Mouse (Mus musculus) heart, embryonic 13.5 days (tissue): ENCODE results near the gene Fggy. TPM values are rescaled to one million over a fixed set of nuclear protein-coding genes. Genes with fewer than 3 reads are reported as not detected.

Source experiments
- ATAC-seq: fragments of 200-750 bp; cut with Nextera tagmentation; 2 replicates; pipeline ENCODE4 v1.8.0; 2017; ENCODE audit warnings: moderate TSS enrichment; ENCODE audit not compliant: insufficient number of reproducible peaks, low FRiP score, low TSS enrichment; ENCODE audit errors: extremely low read depth
- H3K27ac ChIP-seq: fragments of 300-500 bp; sonication (generic); replicated peaks from 2 replicates; pipeline ENCODE4 v1.5.1; 2015; ENCODE audit warnings: moderate library complexity, mild to moderate bottlenecking, inconsistent platforms
- H3K27me3 ChIP-seq: fragments of 300-500 bp; sonication (generic); replicated peaks from 2 replicates; pipeline ENCODE4 v1.6.1; 2015; ENCODE audit warnings: mild to moderate bottlenecking, inconsistent platforms
- H3K36me3 ChIP-seq: fragments of 300-500 bp; sonication (generic); 2 replicates; pipeline ENCODE4 v1.6.1; 2015; ENCODE audit warnings: mild to moderate bottlenecking, inconsistent platforms
- H3K4me1 ChIP-seq: fragments of 300-500 bp; sonication (generic); 2 replicates; pipeline ENCODE4 v1.6.1; 2015; ENCODE audit warnings: inconsistent platforms
- H3K4me2 ChIP-seq: fragments of 300-500 bp; sonication (generic); 2 replicates; pipeline ENCODE4 v1.6.1; 2015; ENCODE audit warnings: inconsistent platforms, mild to moderate bottlenecking, moderate library complexity
- H3K4me3 ChIP-seq: fragments of 300-500 bp; sonication (generic); 2 replicates; pipeline ENCODE4 v1.5.1; 2015; ENCODE audit warnings: moderate library complexity, mild to moderate bottlenecking, inconsistent platforms
- H3K9ac ChIP-seq: fragments of 300-500 bp; sonication (generic); 2 replicates; pipeline ENCODE4 v1.6.1; 2015; ENCODE audit warnings: inconsistent platforms, mild to moderate bottlenecking, moderate library complexity
- H3K9me3 ChIP-seq: fragments of 300-500 bp; sonication (generic); 2 replicates; pipeline ENCODE4 v1.6.1; 2016; ENCODE audit warnings: inconsistent platforms
- WGBS: fragments of 180-500 bp; shearing (Covaris S2); methylation state at CpG from one replicate; pipeline ENCODE4 v1.1.7; 2015; ENCODE audit warnings: mixed read lengths; 5-methylcytosine and 5-hydroxymethylcytosine counted together
- polyA plus RNA-seq: library from polyadenylated mRNA; unstranded; fragments of >200 nt; fragmentation: Nextera tagmentation; extraction: Ambion mirVana; gene quantifications from 2 replicates; pipeline ENCODE4 v1.2.1, GENCODE M21; 2015

Fggy gene
- polyA plus RNA-seq, 1 experiment from 2014 or later, result 4.2 TPM

GRCm38 (mm10) chr4:95556663-95557332, 509 bp upstream of the Fggy start:
- H3K4me1 ChIP-seq, result peaks cover 26% of the 10 kb centered on the region
- peak overlapping the region; percentile 80 for H3K4me2 ChIP-seq
- no peaks in the 10 kb centered on the region for H3K36me3 ChIP-seq
- WGBS, result 38% methylated on average over 16 of the region's 16 CpGs
- peak overlapping the region; percentile 67 for H3K27ac ChIP-seq
- peak overlapping the region; percentile 56 for H3K4me3 ChIP-seq
- H3K27me3 ChIP-seq, result no peaks in the 10 kb centered on the region
- H3K9me3 ChIP-seq, result no peaks in the 10 kb centered on the region
- H3K9ac ChIP-seq, result peak overlapping the region; percentile 82
- no peak for ATAC-seq

- Histone ChIP-seq H3K9ac (no peak overlapping the region), H3K4me3 (no peak overlapping the region), H3K27me3 (no peaks in the 10 kb centered on the region), H3K27ac (peak overlapping the region; percentile 82), H3K36me3 (no peaks in the 10 kb centered on the region), H3K9me3 (no peaks in the 10 kb centered on the region), H3K4me2 (peak overlapping the region; percentile 80; the same call in 1 of the 2 replicates), H3K4me1 (peaks cover 26% of the 10 kb centered on the region)
- no peak for ATAC-seq
- 42% methylated on average over 4 of the region's 4 CpGs for WGBS
These were observed 1.1 kb downstream of the Fggy start for GRCm38 (mm10) chr4:95558271-95558888.

GRCm38 (mm10) chr4:95571621-95572020, 14.3 kb downstream of the Fggy start:
- ATAC-seq, result no peak
- Histone ChIP-seq H3K27me3 (no peaks in the 10 kb centered on the region), H3K4me3 (no peak overlapping the region), H3K9ac (no peak overlapping the region), H3K4me2 (no peak overlapping the region), H3K36me3 (no peaks in the 10 kb centered on the region), H3K9me3 (0 out of 2 replicates have a peak, but pooled peaks cover 2% of the 10 kb centered on the region), H3K4me1 (no peaks in the 10 kb centered on the region), H3K27ac (no peak overlapping the region)
- WGBS, result 62% methylated on average over 3 of the region's 3 CpGs

- no peak overlapping the region for H3K4me2 ChIP-seq
- no peak overlapping the region for H3K9ac ChIP-seq
- ATAC-seq, result no peak
- H3K27me3 ChIP-seq, result no peaks in the 10 kb centered on the region
- no peaks in the 10 kb centered on the region for H3K36me3 ChIP-seq
- no peak overlapping the region for H3K27ac ChIP-seq
- no peak overlapping the region for H3K4me3 ChIP-seq
- no peaks in the 10 kb centered on the region for H3K4me1 ChIP-seq
- H3K9me3 ChIP-seq, result 0 out of 2 replicates have a peak, but pooled peaks cover 2% of the 10 kb centered on the region
These were observed 16.4 kb downstream of the Fggy start for GRCm38 (mm10) chr4:95573704-95574103.

GRCm38 (mm10) chr4:95575411-95575911, 18.2 kb downstream of the Fggy start:
- Histone ChIP-seq H3K4me1 (no peaks in the 10 kb centered on the region), H3K27ac (no peak overlapping the region), H3K27me3 (no peaks in the 10 kb centered on the region)

GRCm38 (mm10) chr4:95579183-95579582, 21.9 kb downstream of the Fggy start:
- no peak for ATAC-seq
- H3K4me3 ChIP-seq, result no peak overlapping the region
- H3K9ac ChIP-seq, result no peak overlapping the region
- no peaks in the 10 kb centered on the region for H3K27me3 ChIP-seq
- no peak overlapping the region for H3K4me2 ChIP-seq
- no peaks in the 10 kb centered on the region for H3K4me1 ChIP-seq
- H3K36me3 ChIP-seq, result no peaks in the 10 kb centered on the region
- H3K27ac ChIP-seq, result no peak overlapping the region
- H3K9me3 ChIP-seq, result 0 out of 2 replicates have a peak, but pooled peaks cover 2% of the 10 kb centered on the region
- WGBS, result 81% methylated on average over 5 of the region's 5 CpGs

More at GRCm38 (mm10) chr4:95575411-95575911, 18.2 kb downstream of the Fggy start:
- Histone ChIP-seq H3K9ac (no peak overlapping the region), H3K9me3 (0 out of 2 replicates have a peak, but pooled peaks cover 2% of the 10 kb centered on the region), H3K4me2 (no peak overlapping the region), H3K4me3 (no peak overlapping the region), H3K36me3 (no peaks in the 10 kb centered on the region)
- ATAC-seq, result no peak
- WGBS, result 69% methylated on average over 3 of the region's 3 CpGs

- 71% methylated on average over 4 of the region's 4 CpGs for WGBS
- Histone ChIP-seq H3K4me1 (no peaks in the 10 kb centered on the region), H3K27me3 (no peaks in the 10 kb centered on the region), H3K27ac (no peak overlapping the region), H3K9ac (no peak overlapping the region), H3K4me2 (no peak overlapping the region), H3K9me3 (no peaks in the 10 kb centered on the region), H3K36me3 (no peaks in the 10 kb centered on the region), H3K4me3 (no peak overlapping the region)
- ATAC-seq, result no peak
These were observed 26.9 kb downstream of the Fggy start for GRCm38 (mm10) chr4:95584107-95584762.

- H3K27me3 ChIP-seq, result no peaks in the 10 kb centered on the region
- H3K27ac ChIP-seq, result no peak overlapping the region
- no peak overlapping the region for H3K4me2 ChIP-seq
- ATAC-seq, result no peak
- H3K9ac ChIP-seq, result no peak overlapping the region
- 80% methylated on average over 4 of the region's 4 CpGs for WGBS
- H3K4me1 ChIP-seq, result no peaks in the 10 kb centered on the region
- H3K4me3 ChIP-seq, result no peak overlapping the region
- no peaks in the 10 kb centered on the region for H3K9me3 ChIP-seq
- no peaks in the 10 kb centered on the region for H3K36me3 ChIP-seq
These were observed 29.1 kb downstream of the Fggy start for GRCm38 (mm10) chr4:95586274-95587001.

GRCm38 (mm10) chr4:95588722-95589283, 31.5 kb downstream of the Fggy start:
- H3K4me2 ChIP-seq, result no peak overlapping the region
- WGBS, result 59% methylated on average over 2 of the region's 2 CpGs
- H3K36me3 ChIP-seq, result no peaks in the 10 kb centered on the region

GRCm38 (mm10) chr4:95590878-95591277, 33.6 kb downstream of the Fggy start:
- Histone ChIP-seq H3K9ac (no peak overlapping the region), H3K9me3 (no peaks in the 10 kb centered on the region), H3K4me2 (no peak overlapping the region), H3K27me3 (no peaks in the 10 kb centered on the region), H3K4me3 (no peak overlapping the region), H3K4me1 (no peaks in the 10 kb centered on the region), H3K27ac (no peak overlapping the region), H3K36me3 (no peaks in the 10 kb centered on the region)
- ATAC-seq, result no peak
- 73% methylated on average over 3 of the region's 3 CpGs for WGBS

More at GRCm38 (mm10) chr4:95588722-95589283, 31.5 kb downstream of the Fggy start:
- no peaks in the 10 kb centered on the region for H3K9me3 ChIP-seq
- no peak overlapping the region for H3K27ac ChIP-seq
- no peak overlapping the region for H3K4me3 ChIP-seq
- no peak for ATAC-seq
- no peaks in the 10 kb centered on the region for H3K4me1 ChIP-seq
- H3K9ac ChIP-seq, result no peak overlapping the region
- no peaks in the 10 kb centered on the region for H3K27me3 ChIP-seq

- H3K4me3 ChIP-seq, result no peak overlapping the region
- H3K4me2 ChIP-seq, result no peak overlapping the region
- no peaks in the 10 kb centered on the region for H3K27me3 ChIP-seq
- ATAC-seq, result no peak
- H3K9me3 ChIP-seq, result no peaks in the 10 kb centered on the region
- no peak overlapping the region for H3K27ac ChIP-seq
- WGBS, result 49% methylated on average over 6 of the region's 6 CpGs
- H3K36me3 ChIP-seq, result no peaks in the 10 kb centered on the region
- H3K4me1 ChIP-seq, result no peaks in the 10 kb centered on the region
- H3K9ac ChIP-seq, result no peak overlapping the region
These were observed 39.9 kb downstream of the Fggy start for GRCm38 (mm10) chr4:95597208-95597607.
